Mouse (Mus musculus): ENCODE measurements around the gene Socs5.

DNA sequence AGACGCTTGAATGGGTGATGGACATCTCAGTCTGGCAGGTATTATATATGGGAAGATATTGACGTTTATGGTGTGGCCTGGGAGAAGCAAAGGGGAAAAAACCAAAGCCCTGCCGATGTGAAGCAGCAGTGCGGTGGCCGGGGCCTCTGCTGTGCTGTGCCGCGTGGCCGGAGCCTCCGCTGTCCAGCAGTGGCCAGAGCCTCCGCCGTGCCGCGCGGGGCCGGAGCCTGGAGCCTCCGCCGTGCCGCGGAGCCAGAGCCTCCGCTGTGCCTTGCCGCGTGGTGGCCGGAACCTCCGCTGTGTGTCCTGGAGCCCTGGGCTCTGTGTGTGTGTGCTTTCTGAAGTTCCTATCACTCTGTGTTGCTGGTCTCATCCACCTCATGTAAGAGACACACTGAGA, 17.9 kb downstream of the Socs5 start:
- TF ChIP-seq ZNF384 (IDR thresholded peaks at IDR 0.05; ENCODE audit: low read depth, low read length) (no peak), HCFC1 (IDR thresholded peaks at IDR 0.05; ENCODE audit: borderline replicate concordance, insufficient read depth, low read length) (no peak), MAFK (IDR thresholded peaks at IDR 0.05; ENCODE audit: insufficient read depth, low read depth, low read length) (no peak), ZC3H11A (IDR thresholded peaks at IDR 0.05; ENCODE audit: borderline replicate concordance, low read depth, low read length) (no peak)
